Mouse (Mus musculus) forebrain, embryonic 11.5 days (tissue): ENCODE measurements at regions not wholly inside any gene's neighbourhood (a gene's known extent, or its start where the extent isn't known, plus 50 kb on each side); places are given as distances from the start of the nearest gene placed in this dataset.
A peak's percentile ranks its signal among the peaks of the same experiment; 100 is the strongest.

Experiments used
- ATAC-seq: fragments of 200-750 bp; cut with Nextera tagmentation; replicated peaks from 2 replicates; pipeline ENCODE4 v1.8.0; 2017; ENCODE audit warnings: moderate TSS enrichment; ENCODE audit not compliant: low FRiP score
- DNase-seq: peaks from one replicate; pipeline ENCODE4 v3.0.0-alpha.2; 2017; ENCODE audit warnings: low spot score
- H3K27ac ChIP-seq: fragments of 300-500 bp; sonication (generic); 2 replicates; pipeline ENCODE4 v1.5.1; 2014; ENCODE audit warnings: low read depth, low read length
- H3K27me3 ChIP-seq: fragments of 300-500 bp; sonication (generic); 2 replicates; pipeline ENCODE4 v1.6.1; 2014; ENCODE audit warnings: mild to moderate bottlenecking, low read length, mixed read lengths; ENCODE audit not compliant: control insufficient read depth, insufficient read depth
- H3K36me3 ChIP-seq: fragments of 300-500 bp; sonication (generic); 2 replicates; pipeline ENCODE4 v1.6.1; 2014; ENCODE audit warnings: mild to moderate bottlenecking, low read length, moderate library complexity, mixed read lengths; ENCODE audit not compliant: control insufficient read depth, insufficient read depth
- H3K4me1 ChIP-seq: fragments of 300-500 bp; sonication (generic); replicated peaks from 2 replicates; pipeline ENCODE4 v1.6.1; 2014; ENCODE audit warnings: low read length, mixed read lengths; ENCODE audit not compliant: control insufficient read depth, insufficient read depth
- H3K4me2 ChIP-seq: fragments of 300-500 bp; sonication (generic); 2 replicates; pipeline ENCODE4 v1.6.1; 2014; ENCODE audit warnings: low read depth, mild to moderate bottlenecking, low read length, moderate library complexity, mixed read lengths; ENCODE audit not compliant: severe bottlenecking
- H3K4me3 ChIP-seq: fragments of 300-500 bp; sonication (generic); 2 replicates; pipeline ENCODE4 v1.5.1; 2014; ENCODE audit warnings: low read depth, low read length
- H3K9ac ChIP-seq: fragments of 300-500 bp; sonication (generic); 2 replicates; pipeline ENCODE4 v1.6.1; 2014; ENCODE audit warnings: low read length
- H3K9me3 ChIP-seq: fragments of 300-500 bp; sonication (generic); 2 replicates; pipeline ENCODE4 v1.6.1; 2016; ENCODE audit warnings: low read length, mixed read lengths; ENCODE audit not compliant: control insufficient read depth
- WGBS: fragments of 180-500 bp; shearing (Covaris S2); extraction: QIAGEN DNeasy Blood & Tissue Kit; methylation state at CpG from one replicate; pipeline ENCODE4 v1.1.7; 2014; 5-methylcytosine and 5-hydroxymethylcytosine counted together

GRCm38 (mm10) chr1:190045797-190046196, 123.6 kb upstream of the Smyd2 start:
- no peaks in the 10 kb centered on the region for H3K4me1 ChIP-seq
- WGBS: 37% methylated on average over 1 of the region's 1 CpGs
- H3K4me2 ChIP-seq: no peak overlapping the region
- no peaks in the 10 kb centered on the region for H3K36me3 ChIP-seq
- ATAC-seq: peak; percentile 61; the same call in 1 of the 2 replicates
- H3K27ac ChIP-seq: no peak overlapping the region
- no peak overlapping the region for H3K4me3 ChIP-seq
- H3K9me3 ChIP-seq: no peaks in the 10 kb centered on the region; the same call in 1 of the 2 replicates
- no peak overlapping the region for H3K9ac ChIP-seq
- no peaks in the 10 kb centered on the region for H3K27me3 ChIP-seq
- peak; percentile 59 for DNase-seq

- Histone ChIP-seq H3K9ac (no peak overlapping the region), H3K27ac (no peak overlapping the region), H3K4me3 (no peak overlapping the region), H3K9me3 (no peaks in the 10 kb centered on the region), H3K27me3 (no peaks in the 10 kb centered on the region), H3K4me1 (no peaks in the 10 kb centered on the region), H3K36me3 (no peaks in the 10 kb centered on the region), H3K4me2 (no peak overlapping the region)
- WGBS: 47% methylated on average over 3 of the region's 3 CpGs
- ATAC-seq: no peak
- no peak for DNase-seq
These were observed 121.9 kb upstream of the Smyd2 start for GRCm38 (mm10) chr1:190044036-190044435.

DNA sequence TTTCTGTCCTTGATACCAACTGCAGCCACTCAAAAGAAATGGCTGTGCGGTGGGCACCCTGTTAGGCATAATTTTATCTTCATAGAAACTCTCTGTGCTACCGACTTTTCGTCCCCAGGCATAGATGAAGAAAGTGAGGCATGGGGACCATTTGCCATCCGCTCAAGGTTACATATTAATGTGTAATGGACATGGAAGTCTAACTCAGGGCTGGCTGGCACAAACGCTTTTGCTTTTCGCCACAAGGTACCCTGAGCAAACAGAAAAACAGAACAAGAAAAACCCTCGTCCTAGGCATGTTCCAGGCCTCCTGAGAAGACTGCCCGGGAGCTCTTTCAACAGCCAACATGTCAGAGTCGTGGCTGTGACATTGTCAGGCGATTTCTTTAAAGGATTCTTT, 121.0 kb upstream of the Smyd2 start:
- no peaks in the 10 kb centered on the region for H3K36me3 ChIP-seq
- H3K4me1 ChIP-seq: no peaks in the 10 kb centered on the region
- no peak overlapping the region for H3K9ac ChIP-seq
- H3K27me3 ChIP-seq: no peaks in the 10 kb centered on the region
- 89% methylated on average over 10 of the region's 10 CpGs for WGBS
- H3K27ac ChIP-seq: no peak overlapping the region
- DNase-seq (no peak), ATAC-seq (no peak)
- no peak overlapping the region for H3K4me3 ChIP-seq
- H3K9me3 ChIP-seq: no peaks in the 10 kb centered on the region
- H3K4me2 ChIP-seq: no peak overlapping the region

- Histone ChIP-seq H3K27me3 (no peaks in the 10 kb centered on the region), H3K36me3 (no peaks in the 10 kb centered on the region), H3K9ac (no peak overlapping the region), H3K4me3 (no peak overlapping the region), H3K4me2 (no peak overlapping the region), H3K9me3 (no peaks in the 10 kb centered on the region), H3K27ac (no peak overlapping the region), H3K4me1 (no peaks in the 10 kb centered on the region)
- DNase-seq (no peak), ATAC-seq (no peak)
- WGBS: 83% methylated on average over 4 of the region's 4 CpGs
These were observed 120.0 kb upstream of the Smyd2 start for GRCm38 (mm10) chr1:190042197-190042596.

DNA sequence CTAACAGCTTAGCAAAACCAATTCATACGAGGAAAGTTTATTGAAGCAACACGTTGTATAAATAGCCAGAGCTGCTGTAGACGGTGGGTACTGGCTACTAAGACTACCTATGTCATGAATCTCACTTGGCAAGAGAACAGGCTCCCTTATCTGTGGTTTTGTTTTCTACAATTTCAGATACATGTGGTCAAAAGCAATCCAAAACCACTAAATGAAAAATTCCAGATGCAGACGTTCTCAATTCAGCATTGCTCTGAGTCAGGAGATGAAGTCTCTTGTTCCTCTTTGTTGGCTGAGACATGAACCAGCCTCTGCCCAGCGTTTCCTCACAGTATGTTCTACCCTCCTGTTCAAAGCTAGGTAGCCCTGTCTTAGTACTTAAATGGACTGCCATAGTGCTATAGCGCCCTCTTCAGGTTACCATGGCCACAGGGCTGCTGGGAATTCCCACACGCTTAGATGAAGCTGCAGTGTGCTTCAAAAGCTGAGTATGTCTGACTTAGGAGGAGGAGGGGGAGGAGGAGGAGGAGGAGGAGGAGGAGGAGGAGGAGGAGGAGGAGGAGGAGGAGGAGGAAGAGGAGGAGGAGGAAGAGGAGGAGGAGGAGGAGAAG, 119.0 kb upstream of the Smyd2 start:
- Histone ChIP-seq H3K27ac (no peak overlapping the region), H3K4me3 (no peak overlapping the region), H3K4me1 (no peaks in the 10 kb centered on the region), H3K9me3 (no peaks in the 10 kb centered on the region), H3K36me3 (no peaks in the 10 kb centered on the region), H3K9ac (no peak overlapping the region), H3K27me3 (no peaks in the 10 kb centered on the region), H3K4me2 (no peak overlapping the region)
- DNase-seq: no peak
- WGBS: 67% methylated on average over 7 of the region's 7 CpGs
- ATAC-seq: no peak

DNA sequence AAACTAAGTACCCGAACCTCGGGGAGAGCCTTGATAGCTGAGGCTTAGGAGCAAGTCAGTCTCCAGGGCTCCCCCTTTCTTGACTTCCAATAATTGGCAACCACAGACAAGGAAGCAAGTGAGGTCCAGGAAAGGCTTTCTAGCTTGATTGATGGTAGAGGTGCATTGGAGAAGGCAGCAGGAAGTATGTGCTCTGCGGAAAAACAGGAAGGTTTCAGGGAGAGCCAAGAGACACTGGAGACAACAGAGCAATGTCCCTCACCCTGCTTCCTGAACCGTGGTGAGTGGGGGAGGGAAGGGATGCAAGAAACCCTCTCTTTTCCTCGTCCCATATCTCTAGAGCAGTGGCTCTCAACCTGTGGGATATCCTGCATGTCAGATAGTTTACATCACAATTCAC, 115.9 kb upstream of the Smyd2 start:
- Histone ChIP-seq H3K4me2 (no peak overlapping the region), H3K9me3 (no peaks in the 10 kb centered on the region), H3K4me1 (no peaks in the 10 kb centered on the region), H3K4me3 (no peak overlapping the region), H3K27me3 (no peaks in the 10 kb centered on the region), H3K36me3 (no peaks in the 10 kb centered on the region), H3K9ac (no peak overlapping the region), H3K27ac (no peak overlapping the region)
- DNase-seq (no peak), ATAC-seq (no peak)
- 45% methylated on average over 5 of the region's 5 CpGs for WGBS

GRCm38 (mm10) chr1:190036726-190037125, 114.6 kb upstream of the Smyd2 start:
- 50% methylated on average over 6 of the region's 6 CpGs for WGBS
- Histone ChIP-seq H3K27me3 (no peaks in the 10 kb centered on the region), H3K4me2 (no peak overlapping the region), H3K36me3 (no peaks in the 10 kb centered on the region), H3K4me1 (no peaks in the 10 kb centered on the region), H3K9me3 (no peaks in the 10 kb centered on the region), H3K4me3 (no peak overlapping the region), H3K27ac (no peak overlapping the region), H3K9ac (no peak overlapping the region)
- DNase-seq (no peak), ATAC-seq (no peak)

- no peak for DNase-seq
- H3K27ac ChIP-seq: no peak overlapping the region
- H3K9me3 ChIP-seq: no peaks in the 10 kb centered on the region
- H3K4me1 ChIP-seq: no peaks in the 10 kb centered on the region
- ATAC-seq: no peak
- no peak overlapping the region for H3K4me3 ChIP-seq
- H3K9ac ChIP-seq: no peak overlapping the region
- no peaks in the 10 kb centered on the region for H3K27me3 ChIP-seq
- H3K36me3 ChIP-seq: no peaks in the 10 kb centered on the region
- WGBS: 90% methylated on average over 11 of the region's 11 CpGs
- no peak overlapping the region for H3K4me2 ChIP-seq
These were observed 113.8 kb upstream of the Smyd2 start for GRCm38 (mm10) chr1:190035935-190036334.

DNA sequence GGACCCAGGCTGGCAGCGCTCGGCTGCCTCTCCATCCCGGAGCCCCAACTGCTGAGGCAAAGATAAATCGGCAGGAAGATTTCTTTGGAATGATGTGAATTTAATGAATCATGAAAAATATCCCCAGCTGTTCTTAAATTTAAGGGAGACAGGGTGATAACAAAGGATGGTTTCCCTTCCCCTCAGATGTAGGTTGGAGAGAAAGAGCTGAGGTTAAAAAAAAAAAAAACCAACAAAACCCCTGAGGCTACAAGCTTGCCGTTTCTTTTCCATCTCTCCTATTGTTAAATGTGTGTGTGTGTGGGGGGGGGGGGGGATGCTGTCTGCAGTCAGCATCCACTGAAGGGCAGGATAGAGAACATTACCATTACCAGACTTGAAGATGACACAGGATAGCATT, 111.9 kb upstream of the Smyd2 start:
- WGBS: 54% methylated on average over 5 of the region's 5 CpGs
- no peaks in the 10 kb centered on the region for H3K27me3 ChIP-seq
- no peak for ATAC-seq
- DNase-seq: no peak
- H3K4me3 ChIP-seq: no peak overlapping the region
- no peaks in the 10 kb centered on the region for H3K9me3 ChIP-seq
- H3K36me3 ChIP-seq: no peaks in the 10 kb centered on the region
- H3K4me2 ChIP-seq: no peak overlapping the region
- no peak overlapping the region for H3K9ac ChIP-seq
- no peaks in the 10 kb centered on the region for H3K4me1 ChIP-seq
- H3K27ac ChIP-seq: no peak overlapping the region
